Mouse (Mus musculus): ENCODE measurements around the gene Dhx16.

DNA sequence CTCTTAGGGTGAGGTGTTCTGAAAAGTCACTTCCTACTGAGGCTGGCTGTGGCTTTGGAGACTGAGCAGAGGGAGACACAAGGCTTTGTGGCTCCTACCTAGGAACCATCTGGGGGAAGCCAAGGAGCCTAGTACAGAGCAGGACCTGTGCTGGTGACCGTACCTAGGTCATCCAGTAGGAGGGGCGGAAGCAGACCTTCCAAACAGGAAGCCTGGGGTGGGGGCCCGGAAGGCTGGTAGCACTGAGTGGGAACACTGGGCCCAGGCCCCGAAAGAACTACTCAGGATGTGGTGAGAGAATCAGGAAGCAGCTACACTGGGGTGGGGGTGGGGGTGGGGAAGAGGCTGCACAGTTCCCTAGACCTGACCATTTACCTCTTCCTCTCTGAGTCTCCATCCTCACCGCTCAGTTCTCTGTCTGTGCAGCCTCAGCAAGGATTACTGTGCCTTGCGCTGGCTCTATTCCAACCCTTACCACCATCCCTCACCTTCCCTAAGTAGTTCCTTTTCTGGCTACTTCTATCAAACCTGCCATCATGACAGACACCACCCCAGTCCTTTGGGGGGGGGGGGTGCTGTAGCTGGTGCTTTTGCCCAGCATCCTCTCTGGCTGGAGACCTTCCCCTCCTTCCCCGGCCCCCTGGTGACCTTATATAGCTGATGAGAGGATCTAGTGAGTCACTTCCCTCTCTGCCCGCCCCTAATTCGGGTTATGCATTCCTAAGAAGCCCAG lies 9.3 kb upstream of the Dhx16 start:
- TF ChIP-seq MYOG (IDR thresholded peaks at IDR 0.05; ENCODE audit: control insufficient read depth, extremely low read depth, insufficient read length), result no peak
- no peak for TF ChIP-seq CTCF (IDR thresholded peaks at IDR 0.05; ENCODE audit: control insufficient read depth, insufficient read depth, insufficient read length)
- no peak for TF ChIP-seq MAX (IDR thresholded peaks at IDR 0.05)
- TF ChIP-seq CEBPB (IDR thresholded peaks at IDR 0.05; ENCODE audit: low read depth), result no peak

Measured in C2C12 (cell line).